Mouse (Mus musculus) heart, embryonic 15.5 days (tissue): Measurements from ENCODE around the gene Cep44. TPM values are rescaled to one million over a fixed set of nuclear protein-coding genes. Genes with fewer than 3 reads are reported as not detected.

ENCODE experiments used
- ATAC-seq: fragments of 200-750 bp; cut with Nextera tagmentation; replicated peaks from 2 replicates; pipeline ENCODE4 v1.8.0; 2017; ENCODE audit warnings: low read depth, moderate TSS enrichment; ENCODE audit not compliant: insufficient number of reproducible peaks, insufficient read depth, low FRiP score
- H3K27ac ChIP-seq: fragments of 300-500 bp; sonication (generic); 2 replicates; pipeline ENCODE4 v1.5.1; 2015; ENCODE audit warnings: mild to moderate bottlenecking, inconsistent platforms
- H3K27me3 ChIP-seq: fragments of 300-500 bp; sonication (generic); 2 replicates; pipeline ENCODE4 v1.6.1; 2015; ENCODE audit warnings: inconsistent platforms
- H3K36me3 ChIP-seq: fragments of 300-500 bp; sonication (generic); 2 replicates; pipeline ENCODE4 v1.6.1; 2015; ENCODE audit warnings: mild to moderate bottlenecking, inconsistent platforms
- H3K4me1 ChIP-seq: fragments of 300-500 bp; sonication (generic); replicated peaks from 2 replicates; pipeline ENCODE4 v1.6.1; 2015; ENCODE audit warnings: inconsistent platforms
- H3K4me2 ChIP-seq: fragments of 300-500 bp; sonication (generic); 2 replicates; pipeline ENCODE4 v1.6.1; 2015; ENCODE audit warnings: inconsistent platforms, mild to moderate bottlenecking, moderate library complexity
- H3K4me3 ChIP-seq: fragments of 300-500 bp; sonication (generic); 2 replicates; pipeline ENCODE4 v1.5.1; 2015; ENCODE audit warnings: mild to moderate bottlenecking, inconsistent platforms
- H3K9ac ChIP-seq: fragments of 300-500 bp; sonication (generic); 2 replicates; pipeline ENCODE4 v1.6.1; 2015; ENCODE audit warnings: mild to moderate bottlenecking, inconsistent platforms
- H3K9me3 ChIP-seq: fragments of 300-500 bp; sonication (generic); replicated peaks from 2 replicates; pipeline ENCODE4 v1.6.1; 2016; ENCODE audit warnings: inconsistent platforms
- WGBS: fragments of 180-500 bp; shearing (Covaris S2); methylation state at CpG from one replicate; pipeline ENCODE4 v1.1.7; 2015; ENCODE audit warnings: mixed read lengths; 5-methylcytosine and 5-hydroxymethylcytosine counted together
- polyA plus RNA-seq: library from polyadenylated mRNA; unstranded; fragments of >200 nt; fragmentation: Nextera tagmentation; extraction: Ambion mirVana; gene quantifications from 2 replicates; pipeline ENCODE4 v1.2.1, GENCODE M21; 2015

Cep44 gene
- 20.4 and 25.1 TPM in 2 replicates for polyA plus RNA-seq

- Histone ChIP-seq H3K27ac (peak within 1 kb of the TSS; percentile 93), H3K4me3 (peak within 1 kb of the TSS; percentile 96), H3K9me3 (no peaks in the 10 kb centered on the region), H3K9ac (peak within 1 kb of the TSS; percentile 81), H3K27me3 (no peaks in the 10 kb centered on the region), H3K4me1 (peaks cover 17% of the 10 kb centered on the region), H3K36me3 (no peaks in the 10 kb centered on the region), H3K4me2 (peak within 1 kb of the TSS; percentile 63)
- WGBS = under 1% methylated on average over 53 of the region's 53 CpGs
- peak; percentile 87 for ATAC-seq
Observed at GRCm38 (mm10) chr8:56550558-56551360, at the start of gene Cep44, which contains the start of gene Fbxo8. Cep44 (minus strand) TSS chr8:56551047. Fbxo8 (plus strand) TSS chr8:56551090.

GRCm38 (mm10) chr8:56591502-56591901 is 40.7 kb upstream of the Cep44 start:
- ATAC-seq = no peak
- no peak overlapping the region for H3K4me2 ChIP-seq

DNA sequence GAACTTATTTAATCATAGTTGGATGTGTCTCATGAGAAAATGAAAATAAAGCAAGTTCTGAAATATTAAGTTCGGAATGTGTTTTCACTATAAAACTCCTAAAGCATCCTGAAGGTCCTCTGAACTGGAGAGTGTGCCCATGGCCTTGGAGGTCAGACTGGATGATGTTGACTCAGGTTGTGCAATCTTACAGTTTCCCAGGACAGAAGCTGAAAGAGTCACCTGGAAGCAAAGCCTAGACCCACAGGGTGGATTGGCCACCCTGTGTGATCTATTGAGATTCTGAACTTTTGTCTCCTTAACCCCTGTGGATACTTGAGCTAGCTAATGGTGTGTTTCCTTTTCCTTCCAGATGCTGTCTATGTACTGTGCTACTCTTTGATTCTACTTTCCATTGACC is 40.2 kb upstream of the Cep44 start:
- H3K4me1 ChIP-seq = no peaks in the 10 kb centered on the region
- H3K27ac ChIP-seq = no peak overlapping the region
- H3K4me2 ChIP-seq = no peak overlapping the region
- H3K36me3 ChIP-seq = no peaks in the 10 kb centered on the region
- H3K9ac ChIP-seq = no peak overlapping the region
- ATAC-seq = no peak
- no peak overlapping the region for H3K4me3 ChIP-seq
- no peaks in the 10 kb centered on the region for H3K9me3 ChIP-seq
- 91% methylated on average over 1 of the region's 1 CpGs for WGBS
- H3K27me3 ChIP-seq = no peaks in the 10 kb centered on the region

More at GRCm38 (mm10) chr8:56591502-56591901, 40.7 kb upstream of the Cep44 start:
- H3K27ac ChIP-seq = no peak overlapping the region
- H3K4me1 ChIP-seq = no peaks in the 10 kb centered on the region
- no peaks in the 10 kb centered on the region for H3K36me3 ChIP-seq
- no peak overlapping the region for H3K4me3 ChIP-seq
- WGBS = 95% methylated on average over 5 of the region's 5 CpGs
- no peaks in the 10 kb centered on the region for H3K27me3 ChIP-seq
- H3K9me3 ChIP-seq = no peaks in the 10 kb centered on the region
- no peak overlapping the region for H3K9ac ChIP-seq

DNA sequence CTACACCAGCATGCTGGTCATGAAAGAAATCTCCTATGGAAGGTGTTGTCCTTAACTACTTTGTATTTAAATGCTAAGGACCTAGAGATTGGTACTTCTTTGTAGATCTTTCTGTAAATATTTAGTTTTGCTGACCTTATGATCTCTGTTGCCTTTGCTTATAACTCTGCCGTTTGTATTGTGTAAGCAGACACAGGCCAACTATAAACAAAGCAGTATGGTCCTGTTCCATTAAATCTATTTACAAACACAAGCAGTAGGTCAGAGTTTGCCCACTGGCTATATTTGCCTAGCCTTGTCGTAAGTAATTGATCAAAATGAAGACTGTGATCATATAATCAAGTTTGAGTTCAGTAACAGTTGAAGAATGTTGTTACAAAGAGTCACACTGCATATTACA is 38.2 kb upstream of the Cep44 start:
- Histone ChIP-seq H3K4me2 (no peak overlapping the region), H3K27ac (no peak overlapping the region), H3K36me3 (no peaks in the 10 kb centered on the region), H3K9ac (no peak overlapping the region), H3K27me3 (no peaks in the 10 kb centered on the region), H3K4me3 (no peak overlapping the region), H3K4me1 (no peaks in the 10 kb centered on the region), H3K9me3 (no peaks in the 10 kb centered on the region)
- no peak for ATAC-seq
- WGBS = 73% methylated on average over 2 of the region's 2 CpGs

GRCm38 (mm10) chr8:56582841-56583240 is 32.0 kb upstream of the Cep44 start:
- Histone ChIP-seq H3K36me3 (no peaks in the 10 kb centered on the region), H3K27me3 (no peaks in the 10 kb centered on the region), H3K4me2 (no peak overlapping the region), H3K9me3 (no peaks in the 10 kb centered on the region), H3K27ac (no peak overlapping the region), H3K4me1 (no peaks in the 10 kb centered on the region), H3K4me3 (no peak overlapping the region), H3K9ac (no peak overlapping the region)
- ATAC-seq = no peak

DNA sequence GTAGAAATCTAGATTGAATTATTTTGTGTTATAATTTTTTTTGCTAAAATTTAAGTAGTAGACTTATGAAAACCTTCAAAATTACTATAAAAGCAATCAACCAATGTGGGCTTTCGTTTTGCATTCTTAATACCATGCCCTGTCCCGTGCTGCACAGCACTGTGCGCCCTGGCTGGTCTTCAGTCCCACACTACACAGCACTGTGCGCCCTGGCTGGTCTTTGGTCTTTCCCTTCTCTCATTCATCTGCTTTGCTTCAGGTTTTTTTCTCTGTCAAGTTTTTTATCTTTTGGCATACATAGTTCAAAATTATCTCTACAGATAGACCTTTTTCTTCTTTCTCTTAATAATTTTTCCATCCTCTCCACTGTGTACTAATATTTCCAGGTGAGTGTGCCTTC is 30.1 kb upstream of the Cep44 start:
- Histone ChIP-seq H3K4me3 (no peak overlapping the region), H3K4me2 (no peak overlapping the region), H3K9me3 (no peaks in the 10 kb centered on the region), H3K9ac (no peak overlapping the region), H3K27me3 (no peaks in the 10 kb centered on the region), H3K4me1 (no peaks in the 10 kb centered on the region), H3K27ac (no peak overlapping the region), H3K36me3 (no peaks in the 10 kb centered on the region)
- 90% methylated on average over 4 of the region's 4 CpGs for WGBS
- no peak for ATAC-seq

- no peaks in the 10 kb centered on the region for H3K4me1 ChIP-seq
- no peak overlapping the region for H3K9ac ChIP-seq
- WGBS = 88% methylated on average over 9 of the region's 9 CpGs
- H3K36me3 ChIP-seq = no peaks in the 10 kb centered on the region
- no peak for ATAC-seq
- no peaks in the 10 kb centered on the region for H3K27me3 ChIP-seq
- no peak overlapping the region for H3K27ac ChIP-seq
- no peak overlapping the region for H3K4me3 ChIP-seq
- H3K9me3 ChIP-seq = no peaks in the 10 kb centered on the region
- no peak overlapping the region for H3K4me2 ChIP-seq
Observed at GRCm38 (mm10) chr8:56566856-56567255, 16.0 kb upstream of the Cep44 start.

DNA sequence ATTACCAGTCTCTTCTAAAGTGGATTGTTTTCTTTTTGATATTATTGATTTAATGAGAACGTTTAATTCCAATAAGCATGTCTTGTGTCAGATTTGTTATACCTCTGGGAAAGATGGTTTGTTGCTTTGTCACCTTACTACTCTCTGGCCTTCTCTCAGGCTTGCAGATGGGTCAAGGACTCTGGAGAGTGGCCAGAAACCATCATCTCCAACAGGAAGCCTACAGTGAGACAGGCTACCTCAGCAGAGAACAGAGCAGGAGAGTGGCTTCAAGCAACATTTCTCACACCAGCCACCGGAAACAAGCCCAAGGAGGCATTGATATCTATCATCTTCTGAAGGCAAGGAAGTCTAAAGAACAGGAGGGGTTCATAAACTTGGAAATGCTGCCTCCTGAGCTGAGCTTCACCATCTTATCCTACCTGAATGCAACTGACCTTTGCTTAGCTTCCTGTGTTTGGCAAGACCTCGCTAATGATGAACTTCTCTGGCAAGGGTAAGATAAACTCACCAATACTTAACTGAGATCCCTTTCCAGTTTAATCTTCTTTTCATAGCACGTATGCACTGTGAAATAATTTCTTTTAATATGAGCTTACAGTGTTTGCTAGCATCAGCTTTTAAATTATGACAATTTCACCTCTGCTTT is 13.7 kb upstream of the Cep44 start:
- H3K36me3 ChIP-seq = no peaks in the 10 kb centered on the region
- H3K27ac ChIP-seq = no peak overlapping the region
- H3K4me1 ChIP-seq = no peaks in the 10 kb centered on the region
- no peak for ATAC-seq
- no peak overlapping the region for H3K9ac ChIP-seq
- no peaks in the 10 kb centered on the region for H3K27me3 ChIP-seq
- 68% methylated on average over 4 of the region's 4 CpGs for WGBS
- H3K4me2 ChIP-seq = no peak overlapping the region
- no peaks in the 10 kb centered on the region for H3K9me3 ChIP-seq
- H3K4me3 ChIP-seq = no peak overlapping the region

GRCm38 (mm10) chr8:56552551-56553103 is 1.8 kb upstream of the Cep44 start:
- Histone ChIP-seq H3K27ac (no peak overlapping the region), H3K36me3 (no peaks in the 10 kb centered on the region), H3K9ac (no peak overlapping the region), H3K4me1 (peaks cover 17% of the 10 kb centered on the region), H3K4me2 (peak overlapping the region; percentile 63), H3K9me3 (no peaks in the 10 kb centered on the region), H3K27me3 (no peaks in the 10 kb centered on the region), H3K4me3 (peak overlapping the region; percentile 96)
- 35% methylated on average over 5 of the region's 5 CpGs for WGBS
- no peak for ATAC-seq

- no peak for ATAC-seq
- Histone ChIP-seq H3K4me2 (peak overlapping the region; percentile 63), H3K9me3 (no peaks in the 10 kb centered on the region), H3K27ac (0 out of 2 replicates have a peak overlapping the region, but pooled peaks have one; percentile 93), H3K36me3 (no peaks in the 10 kb centered on the region), H3K4me3 (peak overlapping the region; percentile 96), H3K4me1 (peaks cover 17% of the 10 kb centered on the region), H3K27me3 (no peaks in the 10 kb centered on the region), H3K9ac (peak overlapping the region; percentile 81; the same call in 1 of the 2 replicates)
- WGBS = 23% methylated on average over 10 of the region's 10 CpGs
Observed at GRCm38 (mm10) chr8:56552045-56552444, 1.2 kb upstream of the Cep44 start.

DNA sequence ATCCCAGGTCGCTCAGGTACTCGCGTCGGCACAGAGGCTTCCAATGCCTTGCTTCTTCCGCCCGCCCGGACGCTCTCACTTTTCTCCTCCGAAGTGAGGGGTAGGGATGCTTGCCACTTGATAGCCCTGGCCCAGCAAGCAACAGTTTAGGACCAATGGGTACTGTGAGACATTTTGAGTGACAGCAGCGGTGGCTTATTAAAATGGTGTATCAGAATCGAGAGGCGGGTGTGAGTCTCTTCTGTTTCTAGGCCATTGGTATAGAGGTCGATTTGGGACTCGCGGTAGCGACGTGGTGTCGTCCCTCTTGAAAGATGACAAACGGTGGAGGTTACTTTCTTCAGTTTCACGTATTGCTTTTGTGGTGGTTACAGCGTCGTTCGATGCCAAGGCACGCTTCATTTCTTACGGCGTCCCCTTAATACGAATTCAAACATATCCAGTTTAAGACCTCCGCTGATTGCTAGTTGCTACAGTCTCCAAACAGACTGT is 560 bp upstream of the Cep44 start:
- ATAC-seq = peak; percentile 97
- peak overlapping the region; percentile 96 for H3K4me3 ChIP-seq
- H3K4me2 ChIP-seq = peak overlapping the region; percentile 63
- H3K27ac ChIP-seq = peak overlapping the region; percentile 93
- H3K9ac ChIP-seq = peak overlapping the region; percentile 81
- WGBS = under 1% methylated on average over 28 of the region's 28 CpGs
- H3K9me3 ChIP-seq = no peaks in the 10 kb centered on the region
- H3K36me3 ChIP-seq = no peaks in the 10 kb centered on the region
- H3K4me1 ChIP-seq = peaks cover 17% of the 10 kb centered on the region
- no peaks in the 10 kb centered on the region for H3K27me3 ChIP-seq
